Mouse (Mus musculus) kidney, embryonic 14.5 days (tissue): ENCODE data around the gene Cbarp. TPM values are rescaled to one million over a fixed set of nuclear protein-coding genes. Genes with fewer than 3 reads are reported as not detected.

ENCODE experiments used
- ATAC-seq: fragments of 200-750 bp; cut with Nextera tagmentation; 2 replicates; pipeline ENCODE4 v1.8.0; 2017; ENCODE audit warnings: moderate number of reproducible peaks, mild to moderate bottlenecking, moderate TSS enrichment, moderate library complexity; ENCODE audit not compliant: low FRiP score, low TSS enrichment
- H3K27ac ChIP-seq: fragments of 300-500 bp; sonication (generic); 2 replicates; pipeline ENCODE4 v1.5.1; 2014; ENCODE audit warnings: low read depth, mild to moderate bottlenecking, low read length, moderate library complexity, mixed read lengths
- H3K27me3 ChIP-seq: fragments of 300-500 bp; sonication (generic); 2 replicates; pipeline ENCODE4 v1.6.1; 2014; ENCODE audit warnings: mild to moderate bottlenecking, low read length; ENCODE audit not compliant: control insufficient read depth, insufficient read depth
- H3K36me3 ChIP-seq: fragments of 300-500 bp; sonication (generic); 2 replicates; pipeline ENCODE4 v1.6.1; 2014; ENCODE audit warnings: low read length, mixed read lengths; ENCODE audit not compliant: control insufficient read depth, insufficient read depth
- H3K4me1 ChIP-seq: fragments of 300-500 bp; sonication (generic); 2 replicates; pipeline ENCODE4 v1.6.1; 2014; ENCODE audit warnings: low read length, mixed read lengths; ENCODE audit not compliant: control insufficient read depth, insufficient read depth
- H3K4me2 ChIP-seq: fragments of 300-500 bp; sonication (generic); replicated peaks from 2 replicates; pipeline ENCODE4 v1.6.1; 2014; ENCODE audit warnings: low read depth, mild to moderate bottlenecking, low read length
- H3K4me3 ChIP-seq: fragments of 300-500 bp; sonication (generic); 2 replicates; pipeline ENCODE4 v1.5.1; 2014; ENCODE audit warnings: mild to moderate bottlenecking, low read length
- H3K9ac ChIP-seq: fragments of 300-500 bp; sonication (generic); 2 replicates; pipeline ENCODE4 v1.6.1; 2014; ENCODE audit warnings: low read depth, mild to moderate bottlenecking, low read length, moderate library complexity
- H3K9me3 ChIP-seq: fragments of 300-500 bp; sonication (generic); 2 replicates; pipeline ENCODE4 v1.6.1; 2016; ENCODE audit warnings: low read length; ENCODE audit not compliant: control insufficient read depth
- WGBS: fragments of 180-500 bp; shearing (Covaris S2); extraction: QIAGEN DNeasy Blood & Tissue Kit; methylation state at CpG from one replicate; pipeline ENCODE4 v1.1.7; 2014; 5-methylcytosine and 5-hydroxymethylcytosine counted together
- polyA plus RNA-seq: library from polyadenylated mRNA; unstranded; fragments of >200 nt; fragmentation: Nextera tagmentation; extraction: Ambion mirVana; gene quantifications from 2 replicates; pipeline ENCODE4 v1.2.1, GENCODE M21; 2014

Gene Cbarp
- polyA plus RNA-seq, 1 experiment from 2014 or later: 8.4 TPM

GRCm38 (mm10) chr10:80138553-80139438 is 1.8 kb downstream of the Cbarp start, which contains the start of gene Atp5d:
Atp5d (plus strand) TSS chr10:80138632.
- WGBS: under 1% methylated on average over 76 of the region's 94 CpGs
- Histone ChIP-seq H3K4me1 (peaks cover 35% of the 10 kb centered on the region), H3K9me3 (no peaks in the 10 kb centered on the region), H3K9ac (peak within 1 kb of the TSS; percentile 86), H3K27ac (peak within 1 kb of the TSS; percentile 83), H3K4me3 (peak within 1 kb of the TSS; percentile 77), H3K27me3 (peaks cover 23% of the 10 kb centered on the region), H3K36me3 (peaks cover 12% of the 10 kb centered on the region), H3K4me2 (peak within 1 kb of the TSS; percentile 99)
- peak; percentile 6 for ATAC-seq

- peak overlapping the region; percentile 77 for H3K4me3 ChIP-seq
- peaks cover 7% of the 10 kb centered on the region; the same call in 1 of the 2 replicates for H3K36me3 ChIP-seq
- peak overlapping the region; percentile 99 for H3K4me2 ChIP-seq
- no peak for ATAC-seq
- H3K9me3 ChIP-seq: no peaks in the 10 kb centered on the region
- peaks cover 23% of the 10 kb centered on the region for H3K27me3 ChIP-seq
- peaks cover 34% of the 10 kb centered on the region for H3K4me1 ChIP-seq
- H3K9ac ChIP-seq: peak overlapping the region; percentile 86
- WGBS: 5% methylated on average over 25 of the region's 33 CpGs
- H3K27ac ChIP-seq: peak overlapping the region; percentile 83; the same call in 1 of the 2 replicates
Measured at GRCm38 (mm10) chr10:80137626-80138552, 2.7 kb downstream of the Cbarp start.

- peaks cover 32% of the 10 kb centered on the region for H3K4me1 ChIP-seq
- 7% methylated on average over 29 of the region's 29 CpGs for WGBS
Measured at GRCm38 (mm10) chr10:80136952-80137625, 3.5 kb downstream of the Cbarp start.

GRCm38 (mm10) chr10:80136179-80136951 is 4.3 kb downstream of the Cbarp start:
- Histone ChIP-seq H3K4me3 (peak overlapping the region; percentile 77), H3K9ac (peak overlapping the region; percentile 44), H3K27ac (no peak overlapping the region), H3K4me1 (peaks cover 37% of the 10 kb centered on the region), H3K9me3 (no peaks in the 10 kb centered on the region), H3K36me3 (peaks cover 12% of the 10 kb centered on the region), H3K4me2 (peak overlapping the region; percentile 99), H3K27me3 (peaks cover 23% of the 10 kb centered on the region)
- ATAC-seq: no peak
- 13% methylated on average over 33 of the region's 49 CpGs for WGBS

More at GRCm38 (mm10) chr10:80136952-80137625, 3.5 kb downstream of the Cbarp start:
- peaks cover 23% of the 10 kb centered on the region for H3K27me3 ChIP-seq
- H3K27ac ChIP-seq: no peak overlapping the region
- peak overlapping the region; percentile 77 for H3K4me3 ChIP-seq
- peaks cover 11% of the 10 kb centered on the region; the same call in 1 of the 2 replicates for H3K36me3 ChIP-seq
- peak overlapping the region; percentile 44; the same call in 1 of the 2 replicates for H3K9ac ChIP-seq
- ATAC-seq: no peak
- H3K4me2 ChIP-seq: peak overlapping the region; percentile 99
- H3K9me3 ChIP-seq: no peaks in the 10 kb centered on the region

GRCm38 (mm10) chr10:80135641-80136040 is 5.0 kb downstream of the Cbarp start:
- peaks cover 23% of the 10 kb centered on the region for H3K27me3 ChIP-seq
- no peak overlapping the region for H3K9ac ChIP-seq
- no peaks in the 10 kb centered on the region for H3K9me3 ChIP-seq
- H3K4me1 ChIP-seq: peaks cover 40% of the 10 kb centered on the region
- WGBS: 90% methylated on average over 1 of the region's 1 CpGs
- H3K4me2 ChIP-seq: no peak overlapping the region
- H3K4me3 ChIP-seq: no peak overlapping the region
- no peak for ATAC-seq
- no peak overlapping the region for H3K27ac ChIP-seq
- peaks cover 20% of the 10 kb centered on the region for H3K36me3 ChIP-seq

- Histone ChIP-seq H3K4me2 (no peak overlapping the region), H3K4me3 (no peak overlapping the region), H3K9me3 (no peaks in the 10 kb centered on the region), H3K27me3 (peaks cover 23% of the 10 kb centered on the region), H3K9ac (no peak overlapping the region), H3K36me3 (peaks cover 24% of the 10 kb centered on the region), H3K4me1 (peaks cover 45% of the 10 kb centered on the region), H3K27ac (no peak overlapping the region)
- 82% methylated on average over 10 of the region's 10 CpGs for WGBS
- ATAC-seq: no peak
Measured at GRCm38 (mm10) chr10:80135161-80135560, 5.5 kb downstream of the Cbarp start.

- WGBS: 85% methylated on average over 9 of the region's 9 CpGs
- Histone ChIP-seq H3K4me2 (no peak overlapping the region), H3K36me3 (peaks cover 32% of the 10 kb centered on the region), H3K9me3 (no peaks in the 10 kb centered on the region), H3K4me3 (no peak overlapping the region), H3K9ac (no peak overlapping the region), H3K27me3 (peaks cover 23% of the 10 kb centered on the region), H3K27ac (no peak overlapping the region), H3K4me1 (peaks cover 48% of the 10 kb centered on the region)
- no peak for ATAC-seq
Measured at GRCm38 (mm10) chr10:80134421-80134820, 6.2 kb downstream of the Cbarp start.
